Mouse (Mus musculus) ES-Bruce4 (cell line): ENCODE measurements around the gene Gm3376. TPM values are rescaled to one million over a fixed set of nuclear protein-coding genes. Genes with fewer than 3 reads are reported as not detected.
"Not testable (repeated sequence)": the region's sequence is repeated elsewhere in the genome, so short reads cannot be mapped to it uniquely, and the experiment has no call there.

Source experiments
- H3K27ac ChIP-seq: 2 replicates; pipeline ENCODE4 v1.5.1; 2012; ENCODE audit warnings: low read length, inconsistent platforms; ENCODE audit not compliant: insufficient read depth
- H3K27me3 ChIP-seq: 2 replicates; pipeline ENCODE4 v1.6.1; 2012; ENCODE audit warnings: mild to moderate bottlenecking, low read length, inconsistent platforms; ENCODE audit not compliant: control insufficient read depth, poor library complexity, insufficient read depth, severe bottlenecking
- H3K36me3 ChIP-seq: 2 replicates; pipeline ENCODE4 v1.6.1; 2012; ENCODE audit warnings: inconsistent platforms, mild to moderate bottlenecking, low read length, moderate library complexity; ENCODE audit not compliant: control insufficient read depth, poor library complexity, insufficient read depth, severe bottlenecking
- H3K4me1 ChIP-seq: one replicate; pipeline ENCODE4 v1.8.1; 2011; ENCODE audit warnings: low read length; ENCODE audit not compliant: control insufficient read depth, insufficient read depth
- H3K4me3 ChIP-seq: 2 replicates; pipeline ENCODE4 v1.5.1; 2011; ENCODE audit warnings: low read depth, mild to moderate bottlenecking, low read length
- H3K9ac ChIP-seq: 2 replicates; pipeline ENCODE4 v1.6.1; 2012; ENCODE audit warnings: low read depth, mild to moderate bottlenecking, inconsistent platforms; ENCODE audit not compliant: poor library complexity, severe bottlenecking
- H3K9me3 ChIP-seq: replicated peaks from 2 replicates; pipeline ENCODE4 v1.6.1; 2012; ENCODE audit warnings: mild to moderate bottlenecking, low read length, inconsistent platforms; ENCODE audit not compliant: control insufficient read depth, poor library complexity, insufficient read depth, severe bottlenecking
- polyA plus RNA-seq: library from polyadenylated mRNA; stranded (reverse); fragments of >200 nt; gene quantifications from 2 replicates; pipeline ENCODE4 v1.2.4, GENCODE M21; 2011; ENCODE audit warnings: low read depth; ENCODE audit not compliant: missing spikeins, insufficient read depth, insufficient read length

The Gm3376 gene
- polyA plus RNA-seq: not detected in 2 replicates

DNA sequence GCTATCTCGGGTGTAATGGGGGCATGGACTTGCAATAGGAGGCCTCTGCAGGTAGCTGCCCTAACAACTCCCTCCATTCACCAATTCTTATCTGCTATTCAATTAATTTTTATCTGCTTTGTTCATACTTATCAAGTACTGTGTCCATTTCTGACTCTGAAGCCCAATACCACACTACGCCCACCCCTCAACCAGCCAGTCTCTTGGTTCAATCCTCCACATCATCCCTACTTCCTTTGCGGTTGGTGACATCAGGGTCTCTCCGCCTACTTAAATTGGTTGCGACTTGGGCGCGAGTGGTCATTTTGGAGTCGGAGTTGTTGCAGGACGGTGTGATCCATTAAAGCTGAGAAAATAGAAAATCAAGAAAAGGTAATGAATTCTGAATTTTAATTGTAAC is at the start of gene Gm3376:
Gene Gm3376, plus strand, starts transcription at position 301 of the 400 bp plus-strand sequence.
- not testable (repeated sequence) for H3K27me3 ChIP-seq, H3K36me3 ChIP-seq, H3K4me1 ChIP-seq, H3K9me3 ChIP-seq, H3K27ac ChIP-seq, H3K4me3 ChIP-seq, H3K9ac ChIP-seq
